Mouse (Mus musculus) cerebellum, postnatal 36 days (tissue): ENCODE measurements at regions not wholly inside any gene's neighbourhood (a gene's known extent, or its start where the extent isn't known, plus 50 kb on each side); places are given as distances from the start of the nearest gene placed in this dataset.

Experiments
- DNase-seq, 2 experiments: peaks; one replicate each; pipeline ENCODE4 v3.0.0; 2021 to 2022; ENCODE audit warnings: mixed read lengths in 2 of 2

DNA sequence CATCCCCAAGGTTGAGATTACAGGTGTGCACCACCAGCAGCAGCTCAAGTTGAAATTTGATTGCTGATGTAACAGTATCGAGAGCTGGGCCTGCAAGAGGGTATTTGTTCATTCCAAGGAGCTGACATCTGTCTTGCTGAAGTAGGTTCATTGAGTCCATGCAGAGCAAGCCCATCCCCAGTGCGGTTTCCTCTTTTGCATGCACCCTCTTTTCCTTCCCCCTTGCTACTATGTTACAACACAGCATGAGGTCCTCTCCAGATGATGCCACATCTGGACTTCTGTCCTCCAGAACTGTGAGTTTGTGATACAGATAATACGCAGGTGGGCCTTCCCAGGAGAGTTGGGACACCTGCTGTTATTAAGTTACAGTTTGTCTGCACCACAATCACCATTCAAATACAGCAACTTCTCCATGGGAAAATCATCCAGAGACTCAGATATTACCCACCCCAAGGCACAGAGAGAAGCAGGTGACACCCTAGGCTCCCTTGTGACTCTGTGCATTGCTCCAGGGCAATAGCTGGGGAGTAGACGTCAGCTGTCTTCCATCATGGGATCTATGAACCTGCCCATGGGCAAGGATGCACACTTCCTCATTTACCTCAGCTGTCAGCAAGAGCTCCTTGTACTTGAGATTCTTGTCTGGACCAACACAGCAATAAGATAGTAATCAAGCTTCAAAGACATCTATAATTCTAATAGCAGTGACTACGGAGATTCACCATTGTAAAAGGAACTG is 137.8 kb downstream of the Ets2 start:
- DNase-seq = no peak

DNA sequence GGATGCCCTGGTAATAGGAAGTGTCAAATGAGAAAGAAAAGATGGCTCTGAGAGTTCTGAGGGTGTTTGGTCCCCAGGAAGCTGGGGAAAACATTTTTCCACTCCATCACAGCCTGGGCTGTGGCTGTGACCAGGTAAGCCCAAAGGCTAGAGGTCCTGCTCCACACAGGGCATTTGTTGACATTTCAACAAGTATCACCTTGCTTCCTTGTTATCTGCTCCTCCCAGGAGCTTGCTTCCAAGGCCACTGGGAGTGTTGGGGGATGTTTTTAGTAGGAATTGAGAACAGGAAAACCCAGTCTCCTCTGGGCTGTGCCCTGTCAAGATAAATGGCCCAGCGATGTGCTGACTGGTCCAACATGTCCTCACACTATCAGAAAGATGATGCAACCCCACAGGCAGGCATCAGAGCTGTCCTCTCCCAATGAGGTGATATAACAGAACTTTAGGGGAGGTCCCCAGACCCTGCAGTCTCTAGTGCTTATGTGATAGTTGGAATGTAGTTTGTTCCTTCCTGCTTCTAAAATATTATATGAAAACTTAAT is 137.1 kb downstream of the Ets2 start:
- no peak for DNase-seq

DNA sequence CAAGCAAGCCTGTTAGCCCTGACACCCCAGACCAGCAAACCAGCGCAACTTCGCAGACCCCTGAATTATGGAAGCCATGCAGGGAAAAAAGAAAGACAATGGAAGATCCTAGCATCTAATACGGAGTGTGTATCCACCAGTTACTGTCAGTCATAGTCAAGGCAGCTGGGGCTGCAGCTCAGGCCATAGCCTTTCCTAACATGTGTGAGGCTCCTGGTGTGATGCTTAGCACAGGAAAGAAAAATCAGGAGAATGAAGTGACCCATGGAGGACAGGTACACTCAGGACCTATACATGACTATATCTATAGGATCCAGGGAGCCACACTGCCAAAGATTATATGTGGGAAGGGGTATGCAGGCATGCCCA is 136.6 kb downstream of the Ets2 start:
- no peak for DNase-seq

DNA sequence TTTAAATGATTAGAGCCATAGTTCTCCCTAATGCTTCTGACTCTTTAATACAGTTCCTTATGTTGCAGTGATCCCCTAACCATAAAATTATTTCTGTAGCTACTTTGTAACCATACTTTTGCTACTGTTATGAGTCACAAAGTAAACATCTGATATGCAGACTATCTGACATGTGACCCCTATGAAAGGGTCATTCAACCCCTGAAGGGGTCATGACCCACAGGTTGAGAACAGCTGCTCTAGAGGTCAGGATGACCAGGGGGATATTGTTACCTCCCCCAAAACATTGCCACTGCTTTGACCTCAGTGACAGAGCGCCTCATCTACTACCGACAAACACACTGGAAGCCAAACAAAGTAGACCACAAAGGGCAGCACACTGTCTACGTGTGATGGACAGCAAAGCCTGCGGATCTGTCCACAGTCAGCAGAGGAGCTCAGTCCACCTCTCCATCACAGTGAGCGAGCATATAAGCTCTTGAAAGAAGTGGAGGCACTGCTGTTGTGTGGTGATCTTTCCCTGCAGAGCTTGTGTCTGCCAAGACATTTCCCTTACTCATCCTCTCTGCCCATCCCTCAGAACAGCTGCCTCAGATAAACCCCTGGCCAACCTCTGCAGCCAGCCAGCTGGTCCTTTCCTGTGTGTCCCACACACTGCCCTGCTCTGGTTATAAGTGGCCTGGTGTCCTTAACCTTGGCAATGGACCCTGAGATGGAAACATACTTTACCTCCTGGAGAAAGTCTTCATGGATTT is 136.0 kb downstream of the Ets2 start:
- no peak for DNase-seq

DNA sequence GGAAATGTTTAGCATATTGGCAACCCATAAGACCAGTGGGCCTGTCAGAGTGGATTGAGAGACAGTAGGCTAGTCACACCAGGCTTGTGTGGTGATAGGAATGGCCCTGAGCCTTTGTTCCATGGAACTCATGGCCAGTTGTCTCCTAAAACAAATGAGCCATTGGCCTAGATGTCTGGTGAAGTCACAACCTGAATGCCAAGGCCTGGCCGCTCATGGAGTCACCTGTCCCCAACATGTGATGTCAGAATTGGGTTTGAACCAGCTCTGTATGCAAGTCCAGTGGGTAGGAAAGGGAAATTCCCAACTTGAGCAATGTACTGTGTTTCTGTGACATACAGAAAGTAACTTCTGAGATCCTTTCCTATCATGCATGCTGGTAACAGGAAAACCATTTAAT is 134.1 kb downstream of the Ets2 start:
- DNase-seq = no peak

DNA sequence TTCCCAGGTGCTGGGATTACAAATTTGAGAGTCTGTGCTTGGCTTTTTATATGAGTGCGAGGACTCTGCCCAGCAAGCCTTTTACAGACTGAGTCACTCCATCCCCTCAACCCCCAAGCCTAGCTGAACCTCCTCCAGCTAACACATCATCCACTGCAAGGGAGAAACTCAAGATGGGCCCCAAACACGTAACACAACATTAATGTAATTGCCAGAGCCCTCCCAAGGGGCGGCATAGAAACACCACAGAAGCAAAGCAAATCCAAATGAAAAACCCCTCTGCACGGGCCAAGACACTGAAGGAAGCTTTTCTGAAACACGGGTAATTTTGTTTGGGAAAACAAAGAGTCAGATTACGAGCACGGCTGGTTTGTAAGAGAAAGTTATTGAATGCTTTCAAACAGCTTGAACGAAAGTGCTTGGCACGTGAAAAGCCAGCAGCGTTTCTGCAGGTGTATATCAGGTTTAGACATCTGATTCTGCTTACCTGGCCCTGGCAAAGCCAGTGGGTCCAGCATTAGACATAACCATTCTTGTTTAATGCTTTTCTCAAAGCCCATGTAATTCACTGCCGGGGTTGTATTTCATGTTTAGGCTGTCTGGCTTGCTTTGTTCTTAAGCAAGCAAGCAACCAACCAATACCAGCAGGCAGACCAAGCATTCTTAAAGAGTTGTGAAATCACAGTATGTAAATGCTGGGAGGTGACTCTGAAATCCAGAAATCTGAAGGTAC is 132.8 kb downstream of the Ets2 start:
- no peak for DNase-seq

DNA sequence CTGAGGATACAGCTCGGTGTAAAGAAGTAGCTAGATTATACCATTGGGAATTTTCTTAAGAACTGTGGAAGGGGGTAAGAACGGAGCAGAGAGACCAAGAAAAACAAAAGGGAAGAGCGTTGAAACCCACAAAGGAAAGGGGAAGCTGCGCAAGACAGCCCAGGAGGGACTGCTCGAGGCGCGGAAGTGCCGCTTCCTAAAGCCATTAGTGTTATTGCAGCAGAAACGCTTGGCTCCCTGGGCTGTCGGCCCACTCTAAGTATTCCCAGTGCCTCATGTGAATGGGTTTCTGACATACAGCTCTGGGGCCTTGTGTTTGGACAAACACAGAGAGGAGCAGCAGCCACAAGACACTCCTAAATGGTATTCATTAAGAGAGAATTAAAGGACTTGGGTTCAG is 131.6 kb downstream of the Ets2 start:
- no peak for DNase-seq

DNA sequence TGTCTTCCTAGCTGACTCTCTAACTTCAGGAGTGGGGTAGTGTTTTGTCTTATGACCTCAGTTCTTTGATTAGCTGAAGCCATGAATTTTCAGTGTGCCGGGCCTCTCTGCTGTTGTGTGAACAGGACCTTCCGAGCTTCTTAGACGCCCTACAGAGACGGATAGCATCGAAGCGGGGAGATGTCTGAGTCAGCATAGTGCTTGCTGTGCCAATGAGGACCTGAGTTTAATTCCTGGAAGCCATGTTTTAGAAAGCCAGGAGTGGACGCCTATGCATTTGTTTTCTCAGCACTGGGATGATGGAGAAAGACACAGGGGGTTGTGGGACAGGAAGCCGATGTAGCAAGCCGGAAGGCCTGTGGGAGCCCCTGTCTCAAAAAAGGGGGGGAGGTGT is 130.5 kb downstream of the Ets2 start:
- DNase-seq = no peak

DNA sequence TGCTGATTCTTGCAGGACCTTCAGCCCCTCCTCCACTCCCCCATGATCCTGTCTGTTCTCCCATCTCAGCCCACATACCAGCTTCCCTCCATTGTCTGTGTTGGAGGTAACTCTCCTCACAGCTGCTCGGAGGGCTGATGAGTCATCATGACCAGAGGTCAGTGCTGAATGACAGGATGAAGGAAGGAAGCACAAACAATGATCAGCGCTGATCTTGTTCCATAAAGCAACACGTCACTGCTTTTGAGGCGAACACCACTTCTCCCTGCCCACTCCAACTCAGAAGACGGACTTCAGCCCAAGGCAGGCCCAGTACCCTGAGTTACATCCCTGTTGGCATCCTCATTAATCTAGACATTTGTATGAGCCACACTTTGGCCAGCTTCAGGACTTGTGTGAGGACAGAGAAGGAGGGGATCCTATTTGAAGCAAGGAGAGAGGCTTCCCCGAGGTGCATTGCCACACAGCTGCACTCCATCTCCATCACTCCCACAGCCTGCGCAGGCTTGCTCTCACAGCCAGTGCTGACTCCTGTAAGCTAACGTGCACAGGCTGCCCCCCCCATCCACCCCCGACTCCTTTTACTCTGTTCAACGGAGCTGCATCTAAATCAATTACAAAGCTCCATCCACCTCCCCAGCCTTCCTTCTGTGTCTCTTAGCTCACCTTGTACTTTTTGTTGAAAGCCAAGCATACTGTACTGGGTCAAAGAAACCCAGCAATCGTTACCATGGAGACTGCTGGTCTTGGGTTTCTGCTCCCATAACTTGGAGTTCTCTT is 129.9 kb downstream of the Ets2 start:
- DNase-seq = no peak

DNA sequence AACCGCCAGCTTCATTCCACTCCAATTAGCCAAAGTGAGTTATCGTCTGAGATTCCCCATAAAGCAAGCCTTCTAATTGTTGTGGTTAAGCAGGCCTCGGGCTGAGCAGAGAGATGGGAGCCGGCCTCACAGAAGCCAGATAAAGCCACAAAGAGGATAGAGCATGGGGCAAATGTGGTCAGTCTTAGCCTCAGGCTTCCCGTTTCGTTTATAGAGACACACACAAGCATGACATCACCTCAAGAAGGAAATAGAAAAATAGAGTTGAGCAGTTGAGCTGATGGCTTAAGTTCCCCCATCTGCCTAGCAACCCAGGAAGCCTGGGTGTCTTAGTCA is 125.5 kb downstream of the Ets2 start:
- no peak for DNase-seq

DNA sequence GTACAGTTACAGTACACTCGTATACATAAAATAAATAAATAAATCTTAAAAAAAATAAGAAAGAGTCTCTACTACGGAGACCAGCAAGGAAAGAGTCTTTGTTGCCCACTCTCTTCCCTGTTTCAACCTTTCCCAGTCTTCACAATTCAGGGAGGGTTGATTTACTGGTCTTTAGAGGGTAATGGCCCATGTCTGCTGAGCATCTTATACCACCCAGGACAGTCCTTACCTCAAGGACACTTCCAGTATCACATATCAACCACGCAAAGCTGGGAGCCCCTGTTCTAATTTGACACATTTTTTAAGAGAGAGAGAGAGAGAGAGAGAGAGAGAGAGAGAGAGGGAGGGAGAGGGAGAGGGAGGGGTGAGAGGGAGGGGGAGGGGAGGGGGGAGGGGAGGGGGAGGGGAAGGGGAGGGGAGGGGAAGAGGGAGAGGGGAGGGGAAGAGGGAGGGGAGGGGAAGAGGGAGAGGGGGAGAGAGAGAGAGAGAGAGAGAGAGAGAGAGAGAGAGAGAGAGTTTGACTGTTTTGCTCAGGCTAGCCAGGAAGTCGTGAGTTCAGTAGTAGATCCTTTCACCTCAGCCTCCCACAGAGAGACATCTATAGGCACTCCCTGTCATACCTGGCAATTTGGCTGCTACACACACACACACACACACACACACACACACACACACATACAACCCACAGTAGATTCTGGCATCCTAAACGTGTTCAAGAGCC is 125.0 kb downstream of the Ets2 start:
- no peak for DNase-seq

DNA sequence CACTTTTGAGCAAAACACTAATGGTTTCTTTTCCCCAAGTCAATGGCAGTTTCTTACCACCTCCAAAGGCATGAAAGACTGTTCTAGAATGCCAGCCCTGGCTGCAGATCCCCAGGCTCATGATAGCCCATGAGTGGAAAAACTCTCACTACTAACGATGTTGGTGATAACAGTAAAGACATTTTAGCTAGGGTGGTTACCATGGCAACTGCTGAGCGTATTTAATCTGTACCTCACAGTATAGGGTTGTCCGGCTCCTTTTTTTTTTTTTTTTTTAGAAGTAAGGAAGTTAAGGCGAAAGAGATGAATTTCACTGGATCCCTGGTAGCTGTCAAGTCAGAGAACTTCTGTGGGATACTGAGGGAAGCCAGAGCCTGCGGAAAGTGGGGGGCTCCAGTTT is 123.8 kb downstream of the Ets2 start:
- no peak for DNase-seq

DNA sequence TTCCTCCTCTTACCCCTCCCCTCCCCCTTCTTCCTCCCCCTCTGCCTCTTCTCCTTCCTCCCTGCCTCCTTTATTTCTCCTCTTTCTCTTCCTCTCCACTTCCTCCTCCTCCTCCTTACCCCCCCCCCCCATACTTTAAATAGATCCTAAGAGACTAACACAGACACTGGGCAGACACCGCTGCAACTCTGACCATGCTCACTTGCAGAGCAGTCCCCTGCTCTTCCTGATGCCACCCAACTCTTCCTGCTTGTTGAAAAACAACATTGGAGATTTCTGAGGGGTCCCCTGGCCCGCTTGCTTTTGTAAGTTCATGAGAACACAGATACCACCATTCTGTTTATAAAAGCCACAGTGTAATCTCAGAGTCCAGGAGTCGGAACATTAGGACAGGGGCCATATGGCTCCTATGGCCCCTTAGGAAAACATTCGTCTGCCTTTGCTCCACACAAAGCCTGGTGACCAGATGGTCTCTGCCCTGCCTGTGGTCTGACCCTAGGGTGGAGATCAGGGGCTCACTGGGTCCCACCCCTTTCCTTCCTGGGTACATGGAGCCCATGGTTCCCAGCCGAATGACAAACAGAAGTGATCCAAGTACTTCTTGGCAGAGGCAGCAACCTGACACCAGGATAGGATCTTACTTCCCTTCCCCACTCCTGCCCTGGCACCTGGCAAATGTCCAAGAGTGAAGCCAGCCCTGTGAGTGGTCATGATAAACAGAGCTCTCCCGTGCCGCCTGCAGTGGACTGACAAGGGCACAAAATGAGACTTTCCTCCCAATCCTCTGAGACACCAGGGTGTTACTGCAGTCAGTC is 123.1 kb downstream of the Ets2 start:
- DNase-seq = peak; percentile 62 to 63

DNA sequence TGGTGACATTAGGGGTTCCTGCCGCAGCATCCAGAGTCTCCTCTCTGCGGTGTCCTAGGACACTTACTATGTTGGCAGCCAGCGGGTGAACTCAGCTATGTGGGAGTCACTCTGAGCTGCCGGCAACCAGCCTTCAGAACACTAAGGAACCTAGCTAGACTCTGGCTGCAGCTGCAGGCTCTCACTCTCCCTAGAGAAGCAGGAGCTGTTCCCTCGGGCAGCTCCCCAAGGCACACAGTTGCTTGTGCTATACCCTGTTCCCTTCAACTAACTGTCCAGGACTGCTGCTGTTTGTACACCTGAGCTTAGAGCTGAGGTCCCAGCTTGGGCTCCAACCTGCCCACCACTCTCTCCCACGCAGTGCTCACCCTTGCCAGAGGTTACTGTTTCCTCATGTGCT is 121.9 kb downstream of the Ets2 start:
- DNase-seq = no peak

DNA sequence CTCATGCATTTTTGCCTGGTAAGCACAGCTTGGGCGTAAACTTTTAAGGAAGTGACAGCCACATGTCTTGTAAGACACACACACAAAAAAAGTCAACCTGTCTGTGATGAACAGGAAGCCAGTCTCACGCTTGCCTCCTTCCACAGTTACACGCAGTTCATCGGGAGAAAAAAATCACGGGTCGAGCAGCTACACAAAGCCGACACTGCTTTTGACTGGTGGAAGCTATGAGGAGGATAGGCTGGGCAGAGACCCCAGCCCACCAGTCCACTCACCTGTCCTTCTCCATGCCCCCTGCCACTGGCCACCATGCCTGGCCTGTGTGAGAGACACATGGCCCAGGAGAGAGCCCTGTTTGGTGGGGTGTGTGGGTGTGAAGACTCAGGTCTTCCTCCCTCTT is 119.2 kb downstream of the Ets2 start:
- DNase-seq = no peak

DNA sequence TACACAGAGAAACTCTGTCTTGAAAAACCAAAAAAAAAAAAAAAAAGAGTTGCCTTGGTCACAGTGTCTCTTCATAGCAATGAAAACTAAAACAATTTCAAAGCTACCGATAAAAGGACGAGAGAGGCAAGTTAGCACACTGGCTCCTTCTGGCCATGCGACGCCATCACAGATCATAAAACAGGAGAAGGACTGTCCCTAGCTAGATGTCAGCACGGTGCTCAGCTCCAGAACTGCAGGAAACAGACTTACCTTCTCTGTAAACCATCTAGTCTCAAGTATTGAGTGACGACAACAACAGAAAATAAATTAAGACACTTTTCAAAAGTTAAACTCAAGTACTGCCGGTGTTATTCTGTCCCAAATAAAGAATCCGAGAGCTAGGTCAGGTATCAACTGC is 118.7 kb downstream of the Ets2 start:
- no peak for DNase-seq

DNA sequence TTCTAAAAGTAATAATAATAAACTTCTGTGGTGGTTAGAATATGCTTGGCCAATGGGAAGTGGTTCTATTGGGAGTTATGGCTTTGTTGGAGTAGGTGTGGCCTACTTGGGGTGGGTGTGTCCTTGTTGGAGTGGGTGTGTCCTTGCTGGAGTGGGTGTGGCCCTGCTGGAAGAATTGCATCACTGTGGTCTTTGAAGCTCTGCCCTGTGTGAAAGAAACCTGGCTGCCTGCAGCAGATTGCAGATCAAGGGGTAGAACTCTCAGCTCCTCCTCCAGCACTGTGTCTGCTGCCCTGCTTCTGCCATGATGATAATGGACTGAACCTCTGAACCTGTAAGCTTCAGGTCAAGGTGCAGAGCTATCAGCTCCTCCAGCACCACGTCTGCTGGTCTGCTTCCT is 118.1 kb downstream of the Ets2 start:
- DNase-seq = no peak

DNA sequence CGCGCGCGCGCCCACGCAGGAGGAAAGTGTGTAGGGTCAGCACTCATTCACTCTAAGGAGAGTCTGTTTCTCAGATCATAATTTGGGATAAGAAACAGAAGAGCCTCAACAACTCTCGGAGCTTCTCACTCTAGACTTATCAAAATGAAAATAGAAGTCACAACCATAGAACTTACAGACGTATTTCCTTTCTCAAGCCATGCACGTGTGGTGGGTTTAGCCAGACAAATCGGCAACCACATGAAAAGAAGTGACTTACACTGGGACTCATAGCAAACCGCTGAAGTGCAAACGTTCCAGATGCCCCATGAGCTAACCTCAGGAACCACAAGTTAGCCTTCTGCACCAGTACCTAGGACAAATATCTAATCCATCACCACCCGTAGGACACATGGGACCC is 114.1 kb downstream of the Ets2 start:
- no peak for DNase-seq

DNA sequence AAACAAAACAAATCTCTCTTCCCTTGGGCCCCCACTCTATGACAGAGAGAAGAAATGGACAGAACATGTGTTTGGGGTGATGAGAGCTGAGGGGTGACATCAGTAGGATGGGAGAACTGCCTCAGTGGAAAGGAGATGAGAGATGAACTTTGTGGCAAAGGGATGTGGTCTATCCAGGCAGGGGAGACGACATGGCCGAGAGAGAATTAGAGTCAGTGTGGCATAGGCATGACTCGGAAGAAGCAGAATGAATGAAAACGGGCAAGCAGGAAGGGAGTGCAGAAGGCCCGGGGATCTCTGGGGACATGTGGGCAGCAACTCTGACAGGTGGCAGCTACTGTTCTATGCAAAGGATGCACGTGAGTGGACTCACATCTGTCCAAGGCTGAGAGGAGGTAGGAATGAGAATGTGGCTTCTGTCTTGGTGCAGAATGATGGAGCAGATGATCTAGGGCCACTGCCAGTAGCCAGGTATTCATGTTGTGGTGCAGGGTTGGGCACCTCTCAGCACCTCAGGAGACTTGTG is 113.4 kb downstream of the Ets2 start:
- no peak for DNase-seq

DNA sequence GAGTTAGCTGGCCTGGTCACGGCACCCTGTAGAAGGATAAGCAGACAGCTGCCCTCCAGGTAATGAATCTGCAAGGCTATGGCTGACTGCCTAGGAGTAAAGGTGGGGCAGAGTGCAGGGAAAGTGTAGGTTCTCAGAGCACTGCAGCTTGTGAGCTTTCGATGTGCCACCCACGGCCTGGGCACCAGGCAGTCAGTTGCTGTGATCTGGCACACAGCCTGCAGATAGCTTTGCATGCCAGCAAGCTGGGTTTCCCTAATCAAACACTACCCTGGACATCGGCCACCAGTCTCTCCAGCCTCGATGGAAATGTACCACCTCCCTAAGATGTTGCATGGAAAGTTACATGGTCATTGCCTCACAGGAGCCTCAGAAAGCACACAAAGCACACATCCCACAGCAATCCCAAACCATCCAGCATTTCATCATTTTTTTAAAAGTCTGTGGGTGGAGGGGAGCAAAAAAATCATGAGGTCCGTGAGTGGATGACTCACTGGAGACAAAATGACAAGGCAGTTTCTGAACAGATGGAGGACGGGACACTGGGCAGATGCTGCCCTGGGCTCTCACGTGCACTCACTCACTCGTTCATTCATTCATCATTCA is 112.7 kb downstream of the Ets2 start:
- DNase-seq = peak; percentile 39 to 47

DNA sequence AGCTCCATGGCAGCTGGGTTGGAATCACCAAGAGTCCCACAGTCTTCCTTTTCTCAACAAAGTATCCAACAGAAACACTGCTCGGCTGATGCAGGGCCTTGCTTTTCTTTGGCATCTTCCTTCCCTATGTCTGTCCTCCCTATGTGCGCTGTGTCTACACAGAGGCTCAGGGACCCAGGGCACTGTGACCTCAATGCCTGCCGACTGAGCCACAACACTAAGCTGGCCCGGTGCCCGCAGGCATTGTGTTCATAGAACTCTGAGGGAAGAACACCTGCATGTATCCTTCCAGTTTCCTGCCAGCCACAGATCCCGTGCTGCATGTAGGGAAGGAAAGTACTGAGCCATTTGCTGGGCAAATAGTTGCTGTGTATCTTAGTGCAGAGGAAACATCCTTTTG is 109.2 kb downstream of the Ets2 start:
- DNase-seq = peak in 1 of 2 experiments; percentile 30
